Mouse (Mus musculus): ENCODE data around the gene Plppr3. TPM values are rescaled to one million over a fixed set of nuclear protein-coding genes. Genes with fewer than 3 reads are reported as not detected.

The Plppr3 gene
- total RNA-seq, 1 experiment from 2014 or later: 0.93 TPM

DNA sequence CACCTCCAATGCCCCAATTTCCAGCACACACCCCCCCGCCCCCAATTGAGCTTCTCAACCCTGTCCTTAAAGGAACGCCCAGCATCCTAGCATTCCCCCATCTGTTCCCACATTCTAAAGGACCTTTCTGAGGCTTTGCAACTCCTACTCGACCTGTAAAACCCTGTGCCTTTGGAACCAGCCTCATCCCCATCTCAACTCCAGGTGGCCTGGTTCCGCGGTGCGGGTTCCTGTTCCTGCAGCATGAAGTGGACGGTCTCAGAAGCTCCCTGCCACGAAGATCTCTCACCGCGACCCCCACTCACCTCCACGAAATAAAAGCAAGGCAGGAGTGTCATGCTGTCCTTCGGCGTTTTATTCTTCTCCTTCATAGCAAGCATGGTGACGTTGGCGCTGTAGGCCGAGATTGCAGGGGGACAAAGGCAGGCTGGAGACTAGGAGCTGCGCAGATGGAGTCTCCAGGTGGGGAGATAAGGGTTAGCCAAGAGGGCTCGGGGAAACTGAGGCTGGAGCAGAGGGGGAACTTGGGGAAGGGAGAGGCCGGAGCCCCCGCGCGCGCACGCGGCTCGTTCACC lies 632 bp downstream of the Plppr3 start:
- ATAC-seq (ENCODE audit: extremely low read depth, insufficient number of reproducible peaks, low FRiP score, poor library complexity, severe bottlenecking): no peak

DNA sequence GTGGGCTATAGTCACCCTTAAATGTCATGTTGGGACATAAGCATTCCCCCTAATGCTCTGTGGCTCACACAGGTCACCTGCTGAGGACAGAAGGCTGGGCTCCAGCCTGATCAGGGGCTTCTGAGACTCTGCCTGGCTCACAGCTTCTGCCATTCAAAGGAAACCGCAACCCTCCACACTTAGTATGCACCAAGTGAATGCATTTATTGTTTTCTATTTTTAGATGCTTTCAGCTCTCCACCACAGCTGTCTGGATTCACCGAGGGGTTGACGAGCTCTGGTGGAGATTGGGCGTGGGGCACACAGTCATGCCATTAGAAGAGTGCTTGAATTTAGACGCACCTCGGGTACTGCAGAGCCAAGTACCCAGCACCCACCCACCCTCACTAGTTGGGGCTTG lies 1.1 kb downstream of the Plppr3 start:
- no peak for ATAC-seq (ENCODE audit: extremely low read depth, insufficient number of reproducible peaks, low FRiP score, poor library complexity, severe bottlenecking)

DNA sequence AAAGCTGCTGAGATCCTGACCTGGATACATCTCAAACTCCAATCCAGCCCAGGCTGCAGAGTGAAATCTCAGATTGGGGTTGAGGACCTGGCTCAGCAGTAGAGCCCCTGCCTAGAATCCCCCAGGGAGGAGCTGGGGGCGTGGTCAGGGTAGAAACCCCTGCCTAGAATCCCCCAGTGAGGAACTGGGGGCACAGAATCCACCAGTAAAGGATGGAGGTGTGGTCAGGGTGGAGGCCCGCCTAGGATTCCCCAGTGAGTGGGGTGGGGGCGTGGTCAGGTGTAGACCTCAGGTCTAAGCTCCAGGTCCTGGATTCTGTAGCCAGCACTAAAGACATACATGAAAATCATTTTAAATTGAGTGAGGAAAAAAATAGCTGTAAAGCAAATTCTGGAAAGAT lies 1.6 kb downstream of the Plppr3 start:
- ATAC-seq (ENCODE audit: extremely low read depth, insufficient number of reproducible peaks, low FRiP score, poor library complexity, severe bottlenecking): no peak

DNA sequence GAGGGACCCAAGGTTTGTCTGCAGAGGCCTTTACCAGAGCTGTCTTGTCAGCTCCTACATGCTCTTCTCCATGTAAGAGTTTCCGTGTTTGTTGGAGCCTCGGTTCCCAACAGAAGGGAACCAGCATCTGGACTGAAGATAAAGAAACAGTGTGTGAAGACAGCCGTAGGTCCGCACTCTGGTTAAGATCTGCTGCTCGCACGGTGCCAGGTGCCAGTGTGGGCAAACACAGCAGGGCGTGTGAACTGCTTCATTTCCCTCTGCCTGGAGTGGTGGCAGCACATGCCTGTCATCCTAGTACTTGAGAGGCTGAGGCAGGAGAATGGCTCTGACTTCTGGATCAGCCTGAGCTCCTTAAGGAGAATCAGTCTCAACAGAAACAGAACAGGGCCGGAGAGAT lies 2.6 kb downstream of the Plppr3 start:
- no peak for ATAC-seq (ENCODE audit: extremely low read depth, insufficient number of reproducible peaks, low FRiP score, poor library complexity, severe bottlenecking)

DNA sequence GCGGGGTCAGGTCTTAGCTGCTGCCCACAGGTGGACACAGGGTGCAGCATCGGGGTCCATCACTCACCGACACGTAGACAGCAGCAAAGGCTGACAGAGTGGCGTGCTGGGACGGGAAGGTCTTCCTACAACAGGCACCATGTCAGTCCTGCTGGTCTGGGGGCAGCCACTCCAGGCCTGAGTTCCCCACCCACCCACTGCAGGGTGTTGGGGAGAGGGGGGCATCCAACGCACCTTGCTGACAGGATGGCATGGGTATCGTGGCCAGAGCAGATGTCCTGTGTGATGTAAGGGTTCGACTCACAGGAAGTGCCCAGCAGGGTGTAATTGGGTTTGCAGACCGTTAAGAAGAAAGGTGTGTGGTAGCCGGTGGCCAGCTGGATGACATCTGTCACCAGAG lies 7.8 kb downstream of the Plppr3 start:
- no peak for ATAC-seq (ENCODE audit: extremely low read depth, insufficient number of reproducible peaks, low FRiP score, poor library complexity, severe bottlenecking)

GRCm38 (mm10) chr10:79865801-79866295 lies 8.6 kb downstream of the Plppr3 start:
- no peak for ATAC-seq (ENCODE audit: extremely low read depth, insufficient number of reproducible peaks, low FRiP score, poor library complexity, severe bottlenecking)

DNA sequence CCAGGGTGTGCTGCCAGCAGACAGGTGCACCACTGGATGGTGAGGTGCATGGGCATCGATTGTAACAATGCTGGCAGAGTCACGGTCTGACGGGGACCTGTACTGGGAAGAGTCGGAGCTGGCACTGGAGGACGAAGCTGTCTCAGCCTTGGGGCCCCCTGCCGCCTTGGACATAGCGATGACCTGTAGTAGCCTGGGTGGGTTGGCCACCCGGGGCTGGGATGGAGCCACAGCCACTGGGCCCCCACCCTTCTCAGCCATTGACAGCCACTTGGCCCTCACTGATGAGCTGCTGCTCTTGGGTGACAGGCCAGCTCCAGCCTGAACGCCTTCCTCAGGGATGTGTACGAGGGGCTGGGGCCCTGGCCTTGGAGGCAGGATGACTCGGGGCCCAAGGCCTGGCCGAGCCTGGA lies 9.2 kb downstream of the Plppr3 start:
- ATAC-seq (ENCODE audit: extremely low read depth, insufficient number of reproducible peaks, low FRiP score, poor library complexity, severe bottlenecking): no peak

GRCm38 (mm10) chr10:79864351-79865188 lies 9.9 kb downstream of the Plppr3 start:
- ATAC-seq (ENCODE audit: extremely low read depth, insufficient number of reproducible peaks, low FRiP score, poor library complexity, severe bottlenecking): no peak

DNA sequence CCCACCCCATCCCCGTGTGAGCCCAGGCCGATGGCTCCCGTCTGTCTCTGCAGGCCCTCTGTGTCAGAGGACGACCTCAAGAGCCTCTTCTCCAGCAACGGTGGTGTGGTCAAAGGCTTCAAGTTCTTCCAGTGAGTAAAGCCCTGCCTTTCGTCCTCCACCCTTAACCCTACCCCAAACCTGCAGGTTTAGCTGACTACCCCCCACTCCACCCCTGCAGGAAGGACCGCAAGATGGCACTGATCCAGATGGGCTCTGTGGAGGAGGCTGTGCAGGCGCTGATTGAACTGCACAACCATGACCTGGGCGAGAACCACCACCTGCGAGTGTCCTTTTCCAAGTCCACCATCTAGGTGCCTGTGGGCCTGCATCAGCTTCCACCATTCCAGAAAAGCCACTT lies 11.5 kb downstream of the Plppr3 start:
- ATAC-seq (ENCODE audit: extremely low read depth, insufficient number of reproducible peaks, low FRiP score, poor library complexity, severe bottlenecking): no peak

DNA sequence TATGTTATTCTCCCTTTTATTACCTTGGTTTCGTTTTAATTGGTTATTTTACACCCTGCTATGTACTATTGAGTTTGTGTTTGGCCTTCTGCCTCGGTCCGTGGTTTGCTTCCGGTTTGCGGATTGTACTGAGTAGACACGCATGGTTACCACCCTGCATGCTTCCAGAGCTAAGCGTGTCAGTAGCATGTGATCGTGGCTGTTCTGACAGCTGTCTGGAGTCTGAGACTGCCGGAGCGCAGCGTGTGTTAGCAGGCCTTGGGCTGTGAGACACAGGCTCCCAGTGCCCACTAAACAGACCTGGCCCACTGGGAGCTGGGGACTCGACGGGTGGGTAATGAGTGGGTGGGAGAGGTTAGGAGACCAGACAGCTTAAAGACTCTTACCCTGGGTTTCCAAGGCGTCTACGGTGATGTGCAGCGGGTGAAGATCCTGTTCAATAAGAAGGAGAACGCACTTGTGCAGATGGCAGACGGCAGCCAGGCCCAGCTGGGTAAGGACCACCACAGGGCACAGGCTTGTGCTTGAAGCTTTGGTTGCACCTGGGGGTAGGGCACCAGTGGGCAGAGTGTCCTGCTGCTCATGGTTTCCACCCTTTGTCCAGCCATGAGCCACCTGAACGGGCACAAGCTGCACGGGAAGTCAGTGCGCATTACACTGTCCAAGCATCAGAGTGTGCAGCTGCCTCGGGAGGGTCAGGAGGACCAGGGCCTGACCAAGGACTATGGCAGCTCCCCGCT lies 12.2 kb downstream of the Plppr3 start:
- ATAC-seq (ENCODE audit: extremely low read depth, insufficient number of reproducible peaks, low FRiP score, poor library complexity, severe bottlenecking): no peak

DNA sequence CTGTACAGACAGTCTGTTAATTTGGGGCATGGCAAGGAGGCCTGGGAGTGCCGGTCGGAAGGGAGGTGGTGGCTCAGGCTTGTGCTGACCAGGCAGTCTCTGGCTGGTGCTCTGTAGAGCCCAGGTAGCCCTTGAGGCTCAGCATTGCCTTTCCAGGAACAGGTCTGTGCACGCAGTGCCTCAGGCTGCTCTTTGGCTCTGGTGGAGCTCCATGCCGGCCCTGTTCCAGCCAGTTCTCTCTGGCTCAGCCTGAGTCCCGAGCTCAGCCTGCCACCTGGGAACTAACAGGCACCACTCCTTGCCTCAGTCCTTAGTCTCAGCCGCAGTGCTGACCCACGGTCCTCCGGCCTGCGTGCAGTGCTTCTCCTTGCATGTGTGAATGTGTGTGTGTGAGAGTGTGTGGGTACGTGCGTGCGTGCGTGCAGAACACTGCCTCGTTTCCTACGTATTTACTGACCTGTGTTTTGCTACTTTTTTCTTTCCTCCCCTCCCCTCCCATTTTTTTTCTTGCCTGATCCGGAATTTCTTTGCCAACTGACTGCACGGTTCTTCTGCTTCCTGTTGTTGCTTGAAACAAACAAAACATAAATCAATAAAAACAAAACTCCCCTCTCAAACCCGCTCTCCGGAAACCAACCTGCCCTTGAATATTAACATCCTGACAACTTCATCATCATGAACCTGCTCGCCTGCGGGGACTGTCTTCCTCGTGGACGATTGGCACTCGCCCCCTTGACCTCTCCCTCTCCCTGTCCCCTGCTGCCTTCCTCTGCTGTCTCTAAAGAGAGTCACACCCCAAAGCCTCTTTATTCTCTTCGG lies 13.0 kb downstream of the Plppr3 start:
- no peak for ATAC-seq (ENCODE audit: extremely low read depth, insufficient number of reproducible peaks, low FRiP score, poor library complexity, severe bottlenecking)

DNA sequence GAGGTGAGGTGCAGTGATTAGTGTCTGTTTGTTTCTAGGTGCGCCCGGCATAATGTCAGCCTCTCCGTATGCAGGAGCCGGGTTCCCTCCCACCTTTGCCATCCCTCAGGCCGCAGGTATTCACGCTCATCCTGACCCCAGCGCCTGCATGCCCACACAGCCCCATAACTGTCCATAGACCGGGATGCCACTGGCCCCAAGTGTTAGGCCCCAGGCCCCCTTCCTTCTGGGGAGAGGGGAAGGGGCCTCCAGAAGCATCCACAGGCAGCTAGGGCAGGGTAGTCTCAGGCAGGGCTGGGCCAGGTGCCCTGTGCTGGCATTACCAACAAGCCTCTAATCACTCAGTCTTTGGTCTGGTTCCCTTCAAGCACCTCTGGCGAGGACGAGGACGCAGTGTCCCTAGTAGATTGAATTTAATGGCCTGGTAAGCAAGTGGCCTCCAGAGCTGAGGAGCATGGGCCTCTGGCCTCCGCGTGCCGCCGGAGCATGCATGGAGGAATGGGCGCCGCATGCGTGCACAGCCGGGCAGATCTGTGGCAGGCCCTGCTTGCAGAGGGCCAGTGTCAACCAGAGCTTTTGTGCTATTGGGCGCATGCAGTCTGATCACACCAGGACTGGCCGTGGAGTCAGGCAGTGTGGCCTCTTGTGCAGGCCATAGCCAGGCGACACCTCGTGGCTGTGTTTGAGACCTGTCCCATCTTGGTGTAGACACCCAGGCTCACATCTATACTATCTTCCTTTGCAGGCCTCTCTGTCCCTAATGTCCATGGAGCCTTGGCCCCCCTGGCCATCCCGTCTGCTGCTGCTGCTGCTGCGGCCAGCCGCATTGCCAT lies 14.1 kb downstream of the Plppr3 start:
- ATAC-seq (ENCODE audit: extremely low read depth, insufficient number of reproducible peaks, low FRiP score, poor library complexity, severe bottlenecking): no peak

- no peak for ATAC-seq (ENCODE audit: extremely low read depth, insufficient number of reproducible peaks, low FRiP score, poor library complexity, severe bottlenecking)
These were observed 15.3 kb downstream of the Plppr3 start for GRCm38 (mm10) chr10:79859116-79859515.

GRCm38 (mm10) chr10:79858416-79859074 lies 15.9 kb downstream of the Plppr3 start:
- ATAC-seq (ENCODE audit: extremely low read depth, insufficient number of reproducible peaks, low FRiP score, poor library complexity, severe bottlenecking): no peak

DNA sequence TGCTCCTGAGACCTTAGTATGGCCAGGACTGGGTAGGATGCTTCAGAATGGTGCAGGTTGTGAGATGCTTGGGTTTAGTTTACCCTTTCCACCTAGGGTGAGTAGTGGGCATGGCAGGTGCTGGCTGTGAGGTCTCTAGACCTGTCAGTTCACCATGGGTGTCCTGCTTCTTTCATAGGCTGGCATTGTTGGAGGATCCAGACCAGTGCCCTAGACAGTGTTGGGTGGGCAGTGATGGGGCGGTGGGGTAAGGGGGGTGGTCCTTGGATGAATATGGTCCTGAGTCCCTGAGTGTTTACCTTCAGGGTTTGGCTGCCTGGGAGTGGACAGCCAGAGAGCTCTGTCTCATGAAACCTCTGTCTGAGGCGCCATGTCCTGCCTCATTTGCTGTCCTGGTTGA lies 16.5 kb downstream of the Plppr3 start:
- no peak for ATAC-seq (ENCODE audit: extremely low read depth, insufficient number of reproducible peaks, low FRiP score, poor library complexity, severe bottlenecking)

- no peak for ATAC-seq (ENCODE audit: extremely low read depth, insufficient number of reproducible peaks, low FRiP score, poor library complexity, severe bottlenecking)
These were observed 17.0 kb downstream of the Plppr3 start for GRCm38 (mm10) chr10:79857452-79857811.

GRCm38 (mm10) chr10:79856704-79857451 lies 17.6 kb downstream of the Plppr3 start:
- ATAC-seq (ENCODE audit: extremely low read depth, insufficient number of reproducible peaks, low FRiP score, poor library complexity, severe bottlenecking): no peak
